ENCODE assay signal across 10 mouse cellular contexts in genomic region chr10:40985350-40985749, GRCm38 (mm10).
A peak's percentile ranks its signal among the peaks of the same experiment; 100 is the strongest.
DNase-seq lines count a peak whose midpoint lies in the region; ATAC-seq lines count a peak whose summit lies in the region.
"Had no signal": no experiment of that assay in that cellular context is flagged by ENCODE, and none has a peak within 500 bp of the region (broad histone marks: within the 10 kb centered on the region; RNA-seq: fewer than 3 reads in every experiment).

No protein-coding gene starts in this region.

- H3K27me3 ChIP-seq in neural tube, embryonic 12.5 days (replicated peaks), result no peaks in the 10 kb centered on the region
- no peaks in the 10 kb centered on the region for H3K27me3 ChIP-seq in hindbrain, embryonic 13.5 days
- H3K27me3 ChIP-seq in neural tube, embryonic 15.5 days (replicated peaks), result no peaks in the 10 kb centered on the region

- peak overlapping the region; percentile 35; the same call in 1 of the 2 replicates for H3K4me2 ChIP-seq in neural tube, embryonic 12.5 days (replicated peaks)
- peak overlapping the region; percentile 34 for H3K4me2 ChIP-seq in hindbrain, embryonic 13.5 days
- H3K4me2 ChIP-seq in neural tube, embryonic 15.5 days, result peak overlapping the region; percentile 26

- no peaks in the 10 kb centered on the region for H3K4me1 ChIP-seq in neural tube, embryonic 12.5 days
- peaks cover 8% of the 10 kb centered on the region; the same call in 1 of the 2 replicates for H3K4me1 ChIP-seq in hindbrain, embryonic 13.5 days (replicated peaks)
- H3K4me1 ChIP-seq in neural tube, embryonic 15.5 days, result peaks cover 3% of the 10 kb centered on the region; the same call in 1 of the 2 replicates

- ATAC-seq in neural tube, embryonic 12.5 days (ENCODE audit: low FRiP score, low read depth), result peak; percentile 61; the same call in 1 of the 2 replicates
- peak; percentile 90 for ATAC-seq in hindbrain, embryonic 13.5 days (ENCODE audit: low FRiP score)
- ATAC-seq in neural tube, embryonic 15.5 days (ENCODE audit: low FRiP score), result peak; percentile 84

- H3K9ac ChIP-seq in neural tube, embryonic 12.5 days, result no peak overlapping the region
- no peak overlapping the region for H3K9ac ChIP-seq in hindbrain, embryonic 13.5 days
- no peak overlapping the region for H3K9ac ChIP-seq in neural tube, embryonic 15.5 days (replicated peaks)
- H3K9ac ChIP-seq: liver, embryonic 14.5 days had no signal

- DNase-seq in heart, adult 11 months, result peak; percentile 86
- DNase-seq in heart, postnatal 36 days, result no peak
- no peak for DNase-seq in neural tube, embryonic 10.5 days (ENCODE audit: extremely low spot score, low spot score)
- no peak for DNase-seq in frontal cortex, postnatal 10 days (ENCODE audit: low spot score in 2 of 2)
- DNase-seq in embryo, embryonic 10 days (ENCODE audit: low spot score), result no peak
- DNase-seq: adrenal gland, postnatal 14 days had no signal

- H3K9me3 ChIP-seq in neural tube, embryonic 12.5 days, result no peaks in the 10 kb centered on the region
- no peaks in the 10 kb centered on the region for H3K9me3 ChIP-seq in hindbrain, embryonic 13.5 days
- no peaks in the 10 kb centered on the region for H3K9me3 ChIP-seq in neural tube, embryonic 15.5 days (replicated peaks)

- intact Hi-C loops in heart, postnatal 36 days (cut with DNase I), result no loop called here

- WGBS in neural tube, embryonic 12.5 days, result 27% methylated on average over 12 of the region's 13 CpGs
- 24% methylated on average over 8 of the region's 13 CpGs for WGBS in hindbrain, embryonic 13.5 days
- WGBS in neural tube, embryonic 15.5 days, result 21% methylated on average over 10 of the region's 13 CpGs

- H3K27ac ChIP-seq in neural tube, embryonic 12.5 days, result no peak overlapping the region
- peak overlapping the region; percentile 44; the same call in 1 of the 2 replicates for H3K27ac ChIP-seq in hindbrain, embryonic 13.5 days
- no peak overlapping the region for H3K27ac ChIP-seq in neural tube, embryonic 15.5 days (replicated peaks)
- H3K27ac ChIP-seq: liver, embryonic 14.5 days had no signal

- no peak overlapping the region for H3K4me3 ChIP-seq in neural tube, embryonic 12.5 days
- no peak overlapping the region for H3K4me3 ChIP-seq in hindbrain, embryonic 13.5 days
- no peak overlapping the region for H3K4me3 ChIP-seq in neural tube, embryonic 15.5 days (replicated peaks)

- no peaks in the 10 kb centered on the region for H3K36me3 ChIP-seq in neural tube, embryonic 12.5 days
- H3K36me3 ChIP-seq in hindbrain, embryonic 13.5 days, result no peaks in the 10 kb centered on the region
- H3K36me3 ChIP-seq in neural tube, embryonic 15.5 days, result no peaks in the 10 kb centered on the region
